Mouse (Mus musculus) forebrain, embryonic 11.5 days (tissue): ENCODE results near the gene Olfr18. TPM values are rescaled to one million over a fixed set of nuclear protein-coding genes. Genes with fewer than 3 reads are reported as not detected.

Experiments
- ATAC-seq: fragments of 200-750 bp; cut with Nextera tagmentation; replicated peaks from 2 replicates; pipeline ENCODE4 v1.8.0; 2017; ENCODE audit warnings: moderate TSS enrichment; ENCODE audit not compliant: low FRiP score
- DNase-seq: peaks from one replicate; pipeline ENCODE4 v3.0.0-alpha.2; 2017; ENCODE audit warnings: low spot score
- H3K27ac ChIP-seq: fragments of 300-500 bp; sonication (generic); 2 replicates; pipeline ENCODE4 v1.5.1; 2014; ENCODE audit warnings: low read depth, low read length
- H3K27me3 ChIP-seq: fragments of 300-500 bp; sonication (generic); 2 replicates; pipeline ENCODE4 v1.6.1; 2014; ENCODE audit warnings: mild to moderate bottlenecking, low read length, mixed read lengths; ENCODE audit not compliant: control insufficient read depth, insufficient read depth
- H3K36me3 ChIP-seq: fragments of 300-500 bp; sonication (generic); 2 replicates; pipeline ENCODE4 v1.6.1; 2014; ENCODE audit warnings: mild to moderate bottlenecking, low read length, moderate library complexity, mixed read lengths; ENCODE audit not compliant: control insufficient read depth, insufficient read depth
- H3K4me1 ChIP-seq: fragments of 300-500 bp; sonication (generic); replicated peaks from 2 replicates; pipeline ENCODE4 v1.6.1; 2014; ENCODE audit warnings: low read length, mixed read lengths; ENCODE audit not compliant: control insufficient read depth, insufficient read depth
- H3K4me2 ChIP-seq: fragments of 300-500 bp; sonication (generic); 2 replicates; pipeline ENCODE4 v1.6.1; 2014; ENCODE audit warnings: low read depth, mild to moderate bottlenecking, low read length, moderate library complexity, mixed read lengths; ENCODE audit not compliant: severe bottlenecking
- H3K4me3 ChIP-seq: fragments of 300-500 bp; sonication (generic); 2 replicates; pipeline ENCODE4 v1.5.1; 2014; ENCODE audit warnings: low read depth, low read length
- H3K9ac ChIP-seq: fragments of 300-500 bp; sonication (generic); 2 replicates; pipeline ENCODE4 v1.6.1; 2014; ENCODE audit warnings: low read length
- H3K9me3 ChIP-seq: fragments of 300-500 bp; sonication (generic); 2 replicates; pipeline ENCODE4 v1.6.1; 2016; ENCODE audit warnings: low read length, mixed read lengths; ENCODE audit not compliant: control insufficient read depth
- WGBS: fragments of 180-500 bp; shearing (Covaris S2); extraction: QIAGEN DNeasy Blood & Tissue Kit; methylation state at CpG from one replicate; pipeline ENCODE4 v1.1.7; 2014; 5-methylcytosine and 5-hydroxymethylcytosine counted together
- polyA plus RNA-seq: library from polyadenylated mRNA; unstranded; fragments of >200 nt; fragmentation: Nextera tagmentation; extraction: Ambion mirVana; gene quantifications from 2 replicates; pipeline ENCODE4 v1.2.1, GENCODE M21; 2014

Olfr18 gene
- polyA plus RNA-seq, result not detected in 2 replicates

- no peak within 1 kb of the TSS for H3K27ac ChIP-seq
- H3K4me2 ChIP-seq, result no peak within 1 kb of the TSS
- ATAC-seq, result no peak
- no peaks in the 10 kb centered on the region for H3K36me3 ChIP-seq
- H3K9me3 ChIP-seq, result no peaks in the 10 kb centered on the region
- no peak for DNase-seq
- no peak within 1 kb of the TSS for H3K4me3 ChIP-seq
- no peaks in the 10 kb centered on the region for H3K4me1 ChIP-seq
- H3K27me3 ChIP-seq, result no peaks in the 10 kb centered on the region
- no peak within 1 kb of the TSS for H3K9ac ChIP-seq
Measured at GRCm38 (mm10) chr9:20335994-20336393, at the start of gene Olfr18. TSS of gene Olfr18 (minus strand) at chr9:20336094.

- Histone ChIP-seq H3K9ac (peak overlapping the region; percentile 81), H3K4me3 (peak overlapping the region; percentile 55), H3K9me3 (no peaks in the 10 kb centered on the region), H3K27me3 (no peaks in the 10 kb centered on the region), H3K4me1 (no peaks in the 10 kb centered on the region), H3K4me2 (peak overlapping the region; percentile 48), H3K36me3 (no peaks in the 10 kb centered on the region), H3K27ac (no peak overlapping the region)
- 17% methylated on average over 16 of the region's 16 CpGs for WGBS
- ATAC-seq (peak; percentile 80), DNase-seq (no peak)
Measured at GRCm38 (mm10) chr9:20385343-20385703, 49.4 kb upstream of the Olfr18 start.

- ATAC-seq, result peak; percentile 99
- H3K27ac ChIP-seq, result no peak within 1 kb of the TSS
- peak; percentile 97 for DNase-seq
- H3K4me2 ChIP-seq, result peak within 1 kb of the TSS; percentile 48
- no peaks in the 10 kb centered on the region for H3K27me3 ChIP-seq
- H3K4me1 ChIP-seq, result no peaks in the 10 kb centered on the region
- 4% methylated on average over 40 of the region's 40 CpGs for WGBS
- peak within 1 kb of the TSS; percentile 81 for H3K9ac ChIP-seq
- no peaks in the 10 kb centered on the region for H3K9me3 ChIP-seq
- peak within 1 kb of the TSS; percentile 55 for H3K4me3 ChIP-seq
- H3K36me3 ChIP-seq, result no peaks in the 10 kb centered on the region
Measured at GRCm38 (mm10) chr9:20384532-20385342, 48.8 kb upstream of the Olfr18 start, which contains the start of gene Zfp560. TSS of gene Zfp560 (minus strand) at chr9:20385177.

- no peaks in the 10 kb centered on the region for H3K27me3 ChIP-seq
- DNase-seq (no peak), ATAC-seq (no peak)
- no peaks in the 10 kb centered on the region for H3K36me3 ChIP-seq
- no peak overlapping the region for H3K9ac ChIP-seq
- WGBS, result 94% methylated on average over 7 of the region's 7 CpGs
- no peaks in the 10 kb centered on the region for H3K9me3 ChIP-seq
- H3K4me3 ChIP-seq, result no peak overlapping the region
- no peak overlapping the region for H3K4me2 ChIP-seq
- no peak overlapping the region for H3K27ac ChIP-seq
- H3K4me1 ChIP-seq, result no peaks in the 10 kb centered on the region
Measured at GRCm38 (mm10) chr9:20383659-20384058, 47.8 kb upstream of the Olfr18 start.

- H3K9ac ChIP-seq, result no peak overlapping the region
Measured at GRCm38 (mm10) chr9:20374712-20375111, 38.8 kb upstream of the Olfr18 start.

GRCm38 (mm10) chr9:20367311-20367710 lies 31.4 kb upstream of the Olfr18 start:
- H3K36me3 ChIP-seq, result no peaks in the 10 kb centered on the region; the same call in 1 of the 2 replicates
- 85% methylated on average over 2 of the region's 2 CpGs for WGBS

More at GRCm38 (mm10) chr9:20374712-20375111, 38.8 kb upstream of the Olfr18 start:
- WGBS, result 97% methylated on average over 1 of the region's 1 CpGs
- Histone ChIP-seq H3K27ac (no peak overlapping the region), H3K36me3 (no peaks in the 10 kb centered on the region), H3K4me2 (no peak overlapping the region), H3K27me3 (no peaks in the 10 kb centered on the region), H3K4me3 (no peak overlapping the region), H3K9me3 (no peaks in the 10 kb centered on the region; the same call in 1 of the 2 replicates), H3K4me1 (no peaks in the 10 kb centered on the region)
- no peak for ATAC-seq
- DNase-seq, result no peak

GRCm38 (mm10) chr9:20348501-20348900 lies 12.6 kb upstream of the Olfr18 start:
- Histone ChIP-seq H3K27me3 (no peaks in the 10 kb centered on the region), H3K36me3 (peaks cover 15% of the 10 kb centered on the region), H3K4me2 (no peak overlapping the region), H3K4me3 (no peak overlapping the region), H3K4me1 (no peaks in the 10 kb centered on the region), H3K27ac (no peak overlapping the region), H3K9ac (no peak overlapping the region), H3K9me3 (no peaks in the 10 kb centered on the region; the same call in 1 of the 2 replicates)
- no peak for DNase-seq
- ATAC-seq, result no peak
- 91% methylated on average over 4 of the region's 4 CpGs for WGBS

More at GRCm38 (mm10) chr9:20367311-20367710, 31.4 kb upstream of the Olfr18 start:
- no peaks in the 10 kb centered on the region for H3K27me3 ChIP-seq
- H3K27ac ChIP-seq, result no peak overlapping the region
- H3K9ac ChIP-seq, result no peak overlapping the region
- no peak overlapping the region for H3K4me2 ChIP-seq
- H3K9me3 ChIP-seq, result 0 out of 2 replicates have a peak, but pooled peaks cover 2% of the 10 kb centered on the region
- no peak overlapping the region for H3K4me3 ChIP-seq
- H3K4me1 ChIP-seq, result no peaks in the 10 kb centered on the region
- ATAC-seq, result no peak
- DNase-seq, result no peak

- Histone ChIP-seq H3K4me3 (no peak within 1 kb of the TSS), H3K9me3 (no peaks in the 10 kb centered on the region), H3K36me3 (no peaks in the 10 kb centered on the region), H3K4me1 (no peaks in the 10 kb centered on the region), H3K27me3 (no peaks in the 10 kb centered on the region), H3K27ac (no peak within 1 kb of the TSS), H3K9ac (no peak within 1 kb of the TSS), H3K4me2 (no peak within 1 kb of the TSS)
- DNase-seq (no peak), ATAC-seq (no peak)
- 86% methylated on average over 1 of the region's 1 CpGs for WGBS
Measured at GRCm38 (mm10) chr9:20298232-20298631, 37.7 kb downstream of the Olfr18 start, which contains the start of gene Olfr873. TSS of gene Olfr873 (plus strand) at chr9:20298532.
